Mouse (Mus musculus) testis, adult 2 months (tissue): ENCODE data around the gene Ufl1. TPM values are rescaled to one million over a fixed set of nuclear protein-coding genes. Genes with fewer than 3 reads are reported as not detected.
"Not testable (repeated sequence)": the region's sequence is repeated elsewhere in the genome, so short reads cannot be mapped to it uniquely, and the experiment has no call there.

Experiments used
- H3K27ac ChIP-seq: fragments of 200-500 bp; 2 replicates; pipeline ENCODE4 v1.5.1; 2012; ENCODE audit warnings: low read depth, low read length; ENCODE audit not compliant: control insufficient read depth, insufficient read depth
- H3K27me3 ChIP-seq: fragments of 200-500 bp; 2 replicates; pipeline ENCODE4 v1.6.1; 2012; ENCODE audit warnings: mild to moderate bottlenecking, low read length, moderate library complexity; ENCODE audit not compliant: control insufficient read depth, insufficient read depth
- H3K36me3 ChIP-seq: fragments of 200-500 bp; 2 replicates; pipeline ENCODE4 v1.6.1; 2012; ENCODE audit warnings: mild to moderate bottlenecking, low read length; ENCODE audit not compliant: control insufficient read depth, insufficient read depth
- H3K4me1 ChIP-seq: fragments of 200-500 bp; 2 replicates; pipeline ENCODE4 v1.6.1; 2012; ENCODE audit warnings: low read length; ENCODE audit not compliant: control insufficient read depth, insufficient read depth
- H3K4me3 ChIP-seq: fragments of 200-500 bp; 2 replicates; pipeline ENCODE4 v1.5.1; 2012; ENCODE audit warnings: low read depth, mild to moderate bottlenecking, low read length, moderate library complexity, mixed read lengths; ENCODE audit not compliant: control insufficient read depth
- CTCF ChIP-seq: fragments of 200-500 bp; IDR thresholded peaks from 2 replicates; pipeline ENCODE4 v1.5.1; 2012; ENCODE audit warnings: low read depth, mild to moderate bottlenecking, inconsistent platforms, low read length, moderate library complexity; ENCODE audit not compliant: control insufficient read depth, insufficient read depth, insufficient replicate concordance
- POLR2A ChIP-seq: fragments of 200-500 bp; IDR thresholded peaks from 2 replicates; pipeline ENCODE4 v1.6.1; 2012; ENCODE audit warnings: low read depth, mild to moderate bottlenecking, inconsistent platforms, low read length, moderate library complexity; ENCODE audit not compliant: control insufficient read depth
- polyA plus RNA-seq: library from polyadenylated mRNA; depleted of rRNA; stranded (reverse); fragments of >200 nt; gene quantifications from 2 replicates; pipeline ENCODE4 v1.2.3, GENCODE M21; 2012; rRNA removed

Gene Ufl1
- 5.7 and 9.5 TPM in 2 replicates for polyA plus RNA-seq

- Histone ChIP-seq H3K27ac (peak within 1 kb of the TSS; percentile 92), H3K4me3 (peak within 1 kb of the TSS; percentile 92), H3K4me1 (no peaks in the 10 kb centered on the region), H3K27me3 (no peaks in the 10 kb centered on the region), H3K36me3 (no peaks in the 10 kb centered on the region)
- no peak for TF ChIP-seq CTCF
- TF ChIP-seq POLR2A = peak; percentile 97
These were observed at the start of gene Ufl1 for GRCm38 (mm10) chr4:25281671-25282038. TSS of gene Ufl1 (minus strand) at chr4:25281821.

- Histone ChIP-seq H3K36me3 (no peaks in the 10 kb centered on the region), H3K27ac (no peak overlapping the region)
These were observed 44.1 kb upstream of the Ufl1 start for GRCm38 (mm10) chr4:25325684-25326220.

GRCm38 (mm10) chr4:25322631-25323178 lies 41.1 kb upstream of the Ufl1 start:
- TF ChIP-seq POLR2A (no peak), CTCF (no peak)
- Histone ChIP-seq H3K27me3 (no peaks in the 10 kb centered on the region), H3K4me1 (no peaks in the 10 kb centered on the region), H3K27ac (no peak overlapping the region), H3K36me3 (no peaks in the 10 kb centered on the region), H3K4me3 (no peak overlapping the region)

More at GRCm38 (mm10) chr4:25325684-25326220, 44.1 kb upstream of the Ufl1 start:
- Histone ChIP-seq H3K4me3 (no peak overlapping the region), H3K27me3 (no peaks in the 10 kb centered on the region), H3K4me1 (no peaks in the 10 kb centered on the region)
- TF ChIP-seq POLR2A (no peak), CTCF (no peak)

- Histone ChIP-seq H3K27me3 (no peaks in the 10 kb centered on the region), H3K27ac (no peak overlapping the region), H3K4me3 (no peak overlapping the region), H3K36me3 (no peaks in the 10 kb centered on the region), H3K4me1 (no peaks in the 10 kb centered on the region)
- no peak for TF ChIP-seq CTCF
- no peak for TF ChIP-seq POLR2A
These were observed 32.1 kb upstream of the Ufl1 start for GRCm38 (mm10) chr4:25313767-25314166.

- not testable (repeated sequence) for H3K27me3 ChIP-seq, H3K27ac ChIP-seq, H3K36me3 ChIP-seq, H3K4me3 ChIP-seq, H3K4me1 ChIP-seq
These were observed 3.4 kb upstream of the Ufl1 start for GRCm38 (mm10) chr4:25285002-25285401.

- Histone ChIP-seq H3K4me1 (no peaks in the 10 kb centered on the region), H3K4me3 (peak overlapping the region; percentile 92), H3K27me3 (no peaks in the 10 kb centered on the region), H3K27ac (peak overlapping the region; percentile 92), H3K36me3 (no peaks in the 10 kb centered on the region)
- TF ChIP-seq CTCF (no peak), POLR2A (no peak)
These were observed 517 bp downstream of the Ufl1 start for GRCm38 (mm10) chr4:25280938-25281670.

GRCm38 (mm10) chr4:25272861-25273627 lies 8.6 kb downstream of the Ufl1 start:
- Histone ChIP-seq H3K27me3 (no peaks in the 10 kb centered on the region), H3K4me3 (no peak overlapping the region), H3K4me1 (no peaks in the 10 kb centered on the region), H3K36me3 (peaks cover 3% of the 10 kb centered on the region), H3K27ac (no peak overlapping the region)
- TF ChIP-seq POLR2A (no peak), CTCF (no peak)
